Mouse (Mus musculus) right cerebral cortex, postnatal 25 days (tissue): ENCODE data around the gene Ptprc.

Source experiments
- DNase-seq: peaks from one replicate; pipeline ENCODE4 v3.0.0; 2022

Gene Ptprc

DNA sequence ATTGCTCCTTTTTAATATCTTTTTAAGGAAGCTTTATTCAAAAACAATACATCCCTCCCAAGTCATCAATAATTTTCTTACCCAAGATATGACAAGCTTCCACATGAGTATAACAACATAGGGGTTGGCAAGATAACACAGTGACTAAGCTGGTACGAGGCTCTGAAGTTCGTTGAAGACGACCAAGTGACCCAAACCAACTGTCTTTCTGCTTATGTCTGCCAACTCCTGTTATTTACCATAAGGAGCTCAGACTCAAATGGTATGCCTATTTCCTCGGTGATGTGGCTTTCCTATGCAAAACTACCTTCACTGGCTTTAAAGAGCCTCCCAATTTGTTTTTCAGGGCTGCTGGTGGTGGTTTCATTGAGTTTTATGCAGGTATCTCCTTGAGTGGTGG is at the start of gene Ptprc:
TSS of gene Ptprc (minus strand) at position 215 of the 400 bp plus-strand sequence.
- DNase-seq, result no peak

DNA sequence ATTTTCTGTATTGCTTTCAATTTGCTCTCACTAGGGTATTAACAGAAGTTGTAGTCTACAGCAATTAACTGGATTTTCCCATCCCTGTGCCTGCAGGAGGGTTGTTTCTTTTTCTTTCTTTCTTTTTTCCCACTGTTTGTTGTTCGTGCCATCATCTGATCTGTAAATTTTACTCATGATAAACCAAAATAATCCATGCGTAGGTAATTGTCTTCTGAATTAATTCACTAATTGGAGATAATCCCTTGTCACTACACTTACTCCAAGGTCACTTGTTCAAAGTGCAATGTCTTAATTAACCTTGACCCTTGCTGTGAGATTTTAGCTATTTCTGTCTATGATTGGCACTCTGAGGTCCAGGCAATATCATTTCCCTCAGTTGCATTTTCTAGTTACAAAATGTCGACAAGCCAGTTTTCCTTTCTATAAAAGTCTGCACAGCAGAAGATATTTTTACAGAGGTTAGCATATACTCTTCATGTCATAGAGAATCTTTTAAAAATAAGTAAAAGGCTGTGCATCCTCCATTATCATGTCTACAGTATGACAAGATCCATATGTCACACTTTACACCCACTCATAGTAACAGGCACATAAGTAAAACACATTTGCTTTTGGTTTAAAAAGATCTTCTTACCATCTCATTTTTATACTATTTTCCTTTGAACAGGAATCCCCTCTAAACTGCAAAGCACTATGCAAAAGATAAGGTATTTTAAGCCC is 39.4 kb upstream of the Ptprc start:
- DNase-seq, result no peak

DNA sequence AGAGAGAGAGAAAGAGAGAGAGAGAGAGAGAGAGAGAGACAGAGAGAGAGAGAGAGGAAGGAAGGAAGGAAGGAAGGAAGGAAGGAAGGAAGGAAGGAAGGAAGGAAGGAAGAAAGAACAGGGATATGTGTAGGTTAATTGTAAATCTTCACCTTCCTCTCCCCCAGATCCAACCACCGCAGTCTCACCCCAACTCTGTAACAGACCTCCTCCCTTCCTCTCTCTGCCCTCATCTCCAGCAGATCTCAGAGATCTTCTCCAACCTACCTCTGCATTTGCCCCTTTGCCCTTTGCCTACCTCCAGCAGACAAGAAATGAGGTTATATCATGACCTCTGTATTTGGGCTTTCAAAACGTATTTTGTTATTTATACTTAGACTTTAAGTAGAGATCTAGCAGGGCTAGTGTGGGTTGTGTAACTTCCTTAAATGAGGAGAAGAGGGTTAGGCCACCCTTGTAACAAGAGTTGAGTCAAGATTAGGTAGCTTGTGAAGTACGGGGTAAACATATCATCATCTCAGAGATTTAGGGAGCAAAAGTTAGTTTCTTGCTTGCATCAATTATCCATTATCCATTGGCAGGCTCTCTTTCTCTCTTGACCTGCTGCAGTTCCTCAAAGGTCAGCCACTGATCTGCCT is 35.0 kb upstream of the Ptprc start:
- DNase-seq, result no peak

DNA sequence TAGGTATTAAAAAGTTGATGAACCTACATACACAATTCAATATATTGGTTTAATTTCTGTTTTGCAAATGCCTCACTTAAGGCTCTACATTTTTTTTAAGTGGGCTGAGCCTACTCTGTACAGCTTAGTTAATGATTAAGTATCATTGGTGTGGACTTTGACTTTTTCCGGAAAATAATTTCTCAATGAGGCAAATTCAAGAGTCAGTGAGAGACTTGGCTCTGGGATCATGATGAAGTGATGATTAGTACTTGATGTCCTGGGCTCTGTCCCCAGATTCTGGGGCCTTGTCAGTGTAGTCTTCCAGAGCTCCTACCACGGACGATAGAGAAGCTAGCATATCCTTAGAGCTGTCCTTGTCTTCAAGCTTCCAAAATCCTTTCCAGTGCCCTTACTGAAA is 34.2 kb upstream of the Ptprc start:
- DNase-seq, result no peak

DNA sequence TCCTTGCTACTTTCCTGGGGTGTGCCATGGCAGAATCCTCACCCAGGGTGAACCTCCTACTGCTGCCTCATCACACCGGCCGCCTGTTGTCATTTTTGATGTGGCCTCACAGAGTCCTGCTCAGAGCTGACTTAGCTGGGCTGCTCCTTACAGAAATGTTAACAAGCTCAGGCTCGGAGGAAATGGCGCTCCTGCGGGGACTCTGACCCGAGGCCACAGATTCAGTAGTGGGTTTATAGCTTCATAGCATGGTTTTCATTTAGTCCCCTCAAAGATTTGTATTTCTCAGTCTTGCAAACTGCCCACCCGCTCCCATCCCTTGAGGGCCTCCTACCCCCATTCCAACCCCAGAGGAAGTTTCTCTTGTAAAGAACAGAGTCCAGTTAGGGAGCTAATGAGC is 30.5 kb upstream of the Ptprc start:
- DNase-seq, result no peak

DNA sequence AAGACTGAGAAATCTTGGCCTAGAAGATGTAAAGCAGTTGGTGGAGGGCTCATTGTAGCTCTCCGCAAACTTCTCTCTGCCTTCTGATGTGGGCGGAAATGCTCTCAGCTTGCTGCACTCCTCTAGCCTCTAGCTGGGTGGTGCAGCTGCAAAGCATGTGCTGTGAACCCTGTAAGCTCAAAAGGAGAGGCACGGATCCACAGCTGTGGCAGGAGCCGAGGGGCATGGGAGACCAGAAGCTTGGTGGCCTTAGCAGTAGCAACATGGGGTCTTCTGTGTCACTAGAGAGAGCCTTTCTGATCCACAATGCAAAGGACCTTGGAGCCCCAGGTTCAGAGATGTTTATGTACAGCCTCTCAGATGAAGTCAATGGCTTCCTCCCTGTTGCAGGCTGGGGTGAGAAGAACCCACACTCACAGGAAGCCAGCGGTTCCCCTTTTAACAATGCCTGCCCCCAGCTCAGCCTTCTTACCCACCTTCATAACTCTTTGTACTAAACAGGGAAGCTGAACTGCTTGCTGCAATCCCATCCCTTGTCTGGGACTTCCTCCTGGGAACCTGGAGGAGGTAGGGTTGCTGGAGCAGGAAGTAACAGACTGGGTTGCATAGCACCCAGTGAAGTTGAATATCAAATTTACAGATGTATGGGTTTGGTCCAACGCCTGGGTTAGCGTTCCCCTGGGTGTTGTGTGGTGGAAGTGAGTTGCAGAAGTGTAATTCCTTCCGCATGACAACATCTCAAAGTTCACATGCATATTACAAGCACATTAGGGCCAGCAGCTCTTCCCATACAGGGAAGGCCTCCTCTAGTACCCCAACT is 16.4 kb upstream of the Ptprc start:
- DNase-seq, result peak; percentile 10

DNA sequence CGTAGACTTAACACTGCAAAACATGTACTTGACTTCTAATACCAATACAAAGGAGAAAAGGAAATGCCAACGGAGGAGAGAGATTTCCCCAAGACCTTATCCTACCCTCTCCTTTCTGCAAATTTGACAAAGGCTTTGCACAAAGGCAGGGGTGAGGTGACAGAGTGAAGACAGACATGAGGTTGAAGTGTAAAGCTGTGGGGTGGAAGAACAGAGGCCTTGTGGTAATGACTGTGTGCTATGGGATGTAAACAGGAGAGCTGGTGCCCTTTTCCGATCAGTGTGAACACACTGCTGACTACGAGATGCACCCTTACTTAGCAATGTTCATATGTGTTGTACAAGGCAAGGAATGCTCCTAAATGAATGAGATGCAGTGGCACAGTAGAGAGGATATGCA is 12.6 kb upstream of the Ptprc start:
- no peak for DNase-seq

DNA sequence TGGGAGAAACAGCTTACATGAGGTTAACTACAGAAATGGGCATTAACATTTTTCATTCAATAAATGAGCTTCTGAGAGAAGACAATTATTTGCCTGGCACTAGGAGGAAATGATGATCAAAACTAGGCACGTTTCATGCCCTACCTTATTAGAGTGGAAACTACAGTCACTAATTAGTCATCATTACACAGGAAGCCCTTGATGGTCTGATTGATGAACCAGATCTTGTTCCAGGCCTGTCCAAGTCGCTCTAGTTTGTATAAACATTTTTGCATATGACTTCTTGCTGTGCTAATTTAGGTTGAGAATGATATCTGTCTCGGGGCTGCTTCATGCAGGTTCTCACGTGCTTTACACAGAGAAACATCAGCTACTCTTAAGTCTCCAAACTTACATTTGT is 10.4 kb upstream of the Ptprc start:
- no peak for DNase-seq

DNA sequence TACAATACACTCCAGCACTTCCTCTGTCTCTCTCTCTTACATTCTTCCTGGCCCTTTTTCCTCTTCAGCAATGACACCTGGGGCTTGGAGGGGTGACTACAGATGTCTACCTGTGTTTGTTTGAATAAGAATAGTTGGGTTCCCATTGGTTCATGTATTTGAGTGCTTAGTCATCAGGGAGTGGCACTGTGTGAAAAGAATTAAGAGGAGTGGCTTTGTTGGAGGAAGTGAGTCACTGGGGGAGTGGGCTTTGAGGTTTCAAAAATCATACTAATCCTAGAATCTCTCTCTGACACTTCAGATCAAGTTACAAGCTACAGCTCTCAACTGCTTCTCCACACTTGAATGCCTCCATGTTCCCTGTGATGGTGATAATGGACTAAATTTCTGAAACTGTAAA is 4.6 kb upstream of the Ptprc start:
- no peak for DNase-seq

DNA sequence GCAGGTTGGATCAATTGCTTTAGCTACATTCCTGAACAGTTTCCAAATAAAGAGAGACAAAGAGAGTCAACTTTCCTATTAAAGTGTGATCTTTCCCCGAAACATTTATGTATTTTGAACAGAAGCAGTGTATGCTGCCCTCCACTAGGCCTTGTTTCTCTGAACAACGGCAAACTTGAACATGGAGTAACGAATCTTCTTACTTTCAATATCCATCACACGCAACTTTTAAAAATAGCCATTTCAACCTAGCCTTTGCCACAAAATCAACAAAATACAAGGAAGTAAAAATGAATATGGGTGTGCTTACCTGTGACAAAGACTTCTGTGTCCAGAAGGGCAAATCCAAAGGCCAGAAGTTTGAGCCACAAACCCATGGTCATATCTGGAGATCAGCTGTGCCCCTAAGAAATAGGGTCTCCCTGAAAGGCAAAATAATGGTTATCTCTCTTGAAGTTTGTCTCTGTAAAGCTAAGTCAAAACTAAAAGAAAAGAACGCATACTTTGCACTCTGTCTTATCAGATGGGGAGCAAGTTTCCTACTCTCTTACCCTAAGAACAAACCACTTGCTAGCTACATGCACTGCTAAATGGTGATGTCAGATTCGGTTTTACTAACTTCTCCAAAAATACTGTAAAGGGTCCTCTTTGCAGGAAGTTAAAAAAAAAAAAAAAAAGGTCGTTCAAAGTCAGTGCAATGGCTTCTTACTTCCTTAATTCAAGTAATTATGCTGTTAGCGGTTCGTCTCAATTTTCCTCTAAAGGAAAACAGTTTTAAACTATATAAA is 609 bp downstream of the Ptprc start:
- DNase-seq, result no peak

DNA sequence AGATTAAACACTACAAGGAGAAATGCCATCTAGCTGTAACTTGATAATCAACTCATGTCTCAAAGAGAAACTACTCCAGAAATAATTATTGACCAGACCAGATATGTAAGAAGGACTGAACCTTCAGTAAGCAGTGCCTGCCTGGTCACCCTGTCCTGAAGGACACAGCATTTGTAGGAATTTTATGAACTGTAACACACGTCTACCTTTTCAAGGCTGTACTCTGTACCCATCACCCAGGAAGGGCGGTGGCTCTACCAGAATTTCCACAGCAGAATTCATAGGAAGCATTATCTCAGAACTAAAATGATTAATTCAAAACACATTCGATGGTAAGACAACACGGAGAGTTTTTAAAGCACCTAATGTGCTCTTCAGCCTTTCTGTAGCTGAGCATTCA is 1.4 kb downstream of the Ptprc start:
- no peak for DNase-seq

DNA sequence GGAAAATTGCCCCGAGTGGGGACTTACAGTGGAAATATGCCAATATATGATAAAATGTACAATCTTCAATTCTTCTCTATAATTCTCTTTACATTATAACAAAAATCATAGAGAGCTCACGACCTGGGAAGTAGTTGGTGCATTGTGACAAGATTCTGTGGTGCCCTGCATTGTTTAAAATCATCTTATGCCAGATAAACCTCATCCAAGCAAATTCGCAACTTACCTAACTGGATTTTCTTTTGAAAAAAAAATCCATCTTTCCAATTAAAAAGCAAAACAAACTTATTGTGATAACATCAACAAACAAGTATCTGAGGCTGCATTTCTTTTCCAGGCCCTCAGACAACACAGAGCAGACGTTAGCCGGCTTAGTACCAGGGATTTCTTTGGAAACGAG is 1.8 kb downstream of the Ptprc start:
- DNase-seq, result no peak

DNA sequence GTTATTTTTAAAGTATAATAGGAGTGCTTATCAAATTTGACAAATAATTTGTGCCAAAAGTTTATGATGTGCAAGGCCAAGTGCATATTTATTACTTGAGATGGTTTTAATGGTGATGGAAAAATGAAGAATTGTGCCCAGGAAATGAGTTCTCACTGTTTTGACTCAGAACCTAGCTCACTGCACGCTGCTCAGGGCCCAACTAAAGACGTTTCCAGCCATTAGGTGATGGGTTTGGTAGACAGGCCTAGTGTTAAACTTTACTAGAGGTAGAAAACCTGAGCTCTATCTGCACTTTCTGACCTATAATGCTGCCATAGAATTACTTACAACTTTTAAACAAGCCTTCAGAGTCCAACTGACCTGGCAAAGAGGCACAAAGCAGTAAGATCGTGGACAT is 3.0 kb downstream of the Ptprc start:
- DNase-seq, result no peak

DNA sequence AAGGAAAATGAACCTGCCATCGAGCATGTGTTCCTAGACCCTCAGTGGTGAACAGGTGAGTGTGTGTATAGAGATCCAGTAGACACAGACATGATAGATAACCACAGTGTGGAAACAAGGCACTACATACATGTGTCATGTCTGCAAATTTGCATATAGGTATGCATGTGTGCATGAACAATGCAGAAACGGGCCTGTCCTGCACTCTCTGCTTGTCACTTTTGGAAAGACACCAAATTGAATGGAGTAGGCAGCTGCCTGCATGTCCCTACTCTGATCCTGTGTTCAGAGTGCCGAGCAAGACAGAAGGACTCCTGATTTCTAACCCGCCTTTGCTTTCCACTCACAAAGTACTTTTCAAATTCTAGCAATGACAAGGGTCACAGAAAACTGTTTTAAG is 3.4 kb downstream of the Ptprc start:
- no peak for DNase-seq

DNA sequence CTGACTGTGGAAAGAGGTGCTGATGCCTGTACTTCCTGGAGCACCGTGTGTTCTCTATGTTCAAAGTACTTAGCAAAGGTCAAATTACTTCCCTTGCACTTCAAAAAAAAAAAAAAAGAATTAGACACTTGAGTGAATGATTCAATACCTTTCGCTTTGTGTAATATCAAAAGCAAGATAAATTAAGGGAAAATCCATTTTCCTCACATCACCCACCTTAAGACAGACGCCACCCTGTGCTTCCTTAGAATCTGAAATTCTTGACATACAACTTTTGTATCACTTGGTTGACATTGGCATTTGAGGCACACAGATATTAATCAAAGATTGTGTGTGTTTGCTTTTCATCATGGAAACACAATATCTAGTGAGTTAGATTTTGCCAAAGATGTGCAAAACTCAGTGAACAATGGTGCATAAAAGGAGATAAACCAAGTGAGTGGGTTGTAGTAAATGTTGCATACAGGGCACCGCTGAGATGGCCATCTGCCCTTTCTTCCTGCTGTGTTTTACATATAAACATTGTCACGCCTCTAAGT is 9.2 kb downstream of the Ptprc start:
- no peak for DNase-seq

DNA sequence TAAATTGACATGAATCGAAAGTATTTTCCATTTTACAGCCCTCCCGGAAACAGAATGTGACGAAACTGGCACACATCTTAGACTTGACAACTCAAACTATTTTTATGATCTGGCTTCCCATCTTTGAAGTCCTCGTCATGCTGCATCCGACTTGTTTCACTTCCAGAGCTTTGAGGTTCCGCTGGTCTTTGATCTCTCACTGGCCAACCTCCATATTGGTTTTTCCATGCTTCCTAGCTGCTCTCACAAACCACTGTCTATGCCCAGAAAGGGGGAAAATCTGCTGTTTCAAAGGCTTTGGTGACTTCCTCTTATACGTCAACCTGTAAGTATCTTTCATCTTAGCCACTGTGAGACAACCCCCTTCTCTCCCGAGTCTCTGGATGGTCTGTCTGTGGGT is 12.9 kb downstream of the Ptprc start:
- no peak for DNase-seq

DNA sequence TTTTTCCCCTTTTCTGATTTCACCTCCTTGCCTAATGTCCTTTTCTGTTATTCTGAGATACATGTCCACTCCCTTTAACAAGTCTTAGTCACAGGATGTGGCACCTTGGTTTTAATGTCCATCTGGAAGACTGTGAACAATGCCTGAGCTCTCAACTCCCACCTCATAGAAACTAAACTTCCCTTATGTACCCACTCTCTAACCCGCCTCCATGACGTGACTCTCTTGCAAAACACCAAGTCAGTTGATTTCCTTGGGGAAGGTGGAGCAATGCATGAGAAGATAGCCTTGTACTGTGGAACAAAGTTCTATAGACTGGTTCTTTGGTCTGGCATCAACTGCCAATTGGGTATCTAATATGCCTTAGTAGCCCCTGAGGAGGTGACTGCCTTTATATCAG is 16.6 kb downstream of the Ptprc start:
- DNase-seq, result no peak

DNA sequence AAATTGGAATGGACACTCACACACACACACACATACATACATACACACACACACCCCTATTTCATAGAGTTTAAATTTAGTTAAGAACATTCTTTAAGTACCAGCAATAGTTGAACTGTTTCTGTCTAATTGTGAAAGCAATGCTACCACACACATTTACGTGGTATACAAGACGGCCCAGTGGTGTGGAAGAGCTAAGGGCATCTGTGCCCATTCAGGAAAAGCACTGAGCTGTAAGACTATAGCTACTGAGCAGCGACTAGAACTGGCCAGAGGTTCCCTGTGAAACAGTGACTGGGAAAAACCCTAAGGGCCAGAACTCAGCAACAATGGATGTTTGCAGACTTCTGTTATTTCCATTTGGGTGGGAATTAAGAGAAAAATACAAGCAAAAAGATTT is 17.3 kb downstream of the Ptprc start:
- DNase-seq, result no peak

DNA sequence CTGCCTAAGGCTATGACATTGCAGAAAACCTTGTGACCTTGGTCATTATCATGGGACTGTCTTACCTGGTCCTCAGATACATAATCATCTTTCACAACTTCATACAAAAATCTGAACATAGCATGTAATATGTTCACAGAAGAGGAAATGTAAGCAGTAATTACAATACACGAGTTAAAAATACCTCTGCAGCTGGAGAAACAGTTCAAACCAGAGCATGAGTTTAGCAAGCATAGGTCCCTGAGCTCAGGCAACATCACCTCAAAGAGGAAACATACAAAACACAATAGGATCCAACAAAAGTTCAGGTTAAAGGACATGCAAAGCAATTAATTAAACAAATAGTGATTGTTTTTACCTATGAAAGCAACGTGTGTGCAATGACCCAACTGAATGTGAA is 17.8 kb downstream of the Ptprc start:
- DNase-seq, result no peak

DNA sequence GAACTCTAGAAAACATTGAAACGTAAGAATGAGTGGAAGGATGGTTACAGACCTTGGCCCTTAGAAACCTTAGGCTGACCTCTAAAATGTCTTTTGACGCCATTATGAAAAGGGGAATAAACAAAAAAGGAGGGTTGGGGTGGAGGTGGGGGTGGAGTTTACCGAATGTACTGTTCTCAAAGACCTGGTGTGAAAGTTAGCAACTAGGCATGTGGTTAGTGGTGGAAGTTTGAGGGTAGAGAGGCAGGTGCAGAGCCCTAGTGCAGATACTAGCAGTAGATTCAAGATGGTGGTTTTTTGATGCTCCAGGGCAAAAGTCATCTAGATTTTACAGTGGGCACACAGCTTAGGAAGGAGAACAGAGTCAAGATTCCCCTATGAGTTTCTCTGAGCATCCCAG is 18.5 kb downstream of the Ptprc start:
- no peak for DNase-seq

DNA sequence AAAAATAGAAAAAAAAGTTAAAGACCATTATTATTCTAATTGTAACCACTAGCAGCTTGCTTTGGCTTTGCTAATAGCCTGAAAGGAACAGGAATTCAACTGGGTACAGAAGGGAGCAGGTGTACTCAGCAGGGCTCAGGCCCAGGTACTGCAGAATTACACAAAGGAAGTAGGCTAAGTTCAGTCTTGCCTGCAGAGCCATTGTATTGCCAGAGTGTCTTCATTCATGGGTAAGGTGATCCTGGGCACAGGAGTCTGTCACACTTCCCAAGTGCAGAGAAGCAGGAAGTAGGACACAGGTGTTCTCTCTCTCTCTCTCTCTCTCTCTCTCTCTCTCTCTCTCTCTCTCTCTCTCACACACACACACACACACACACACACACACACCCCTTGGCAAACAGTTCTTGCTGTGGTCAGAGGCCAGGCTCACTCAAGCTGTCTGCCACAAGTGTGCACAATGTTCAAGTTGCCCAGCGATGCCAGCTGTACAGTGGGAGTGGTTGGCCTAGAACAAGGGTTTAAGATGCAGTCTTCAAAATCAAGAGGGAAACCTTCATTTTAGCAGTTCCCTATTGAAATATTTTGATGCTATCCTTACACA is 21.2 kb downstream of the Ptprc start:
- DNase-seq, result no peak

DNA sequence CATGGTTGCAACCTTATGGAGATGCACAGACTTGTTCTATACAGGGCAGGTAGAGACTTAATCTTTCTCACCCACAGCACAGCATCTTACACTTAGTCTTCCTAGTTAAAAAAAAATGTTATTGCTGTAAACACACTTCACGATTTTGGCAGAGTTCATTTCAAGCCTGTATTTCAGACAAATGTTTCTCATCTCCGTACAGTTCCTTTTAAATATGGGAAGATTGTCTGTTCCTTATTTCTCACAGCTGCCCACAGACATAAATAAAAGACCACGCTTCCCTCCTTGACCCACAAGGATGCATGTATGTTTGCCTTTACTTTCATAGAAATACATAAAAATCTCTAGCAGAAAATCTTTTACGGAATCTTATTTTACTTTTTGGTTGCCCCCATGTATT is 22.4 kb downstream of the Ptprc start:
- DNase-seq, result no peak

DNA sequence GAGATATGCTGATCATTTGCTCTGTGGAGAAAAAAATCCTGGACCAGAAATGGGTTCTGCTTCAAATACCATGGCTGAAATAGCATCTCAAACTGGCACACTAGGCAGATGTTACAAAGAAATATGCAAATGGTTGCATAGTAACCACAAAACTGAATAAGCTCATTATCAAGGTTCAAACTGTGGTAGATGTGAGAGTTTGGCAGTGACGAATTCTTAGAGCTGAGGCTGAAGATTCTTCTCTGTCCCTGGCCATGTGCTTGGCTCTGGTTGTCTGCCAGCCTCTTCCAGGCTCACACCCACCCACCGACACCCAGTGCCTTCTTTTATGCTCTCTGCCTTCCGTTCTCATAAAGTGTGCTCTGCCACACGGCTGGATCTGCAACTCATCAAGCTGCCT is 26.7 kb downstream of the Ptprc start:
- DNase-seq, result peak; percentile 74
